Mouse (Mus musculus) kidney, adult 2 months (tissue): ENCODE results near the gene Sox1.

Source experiments
- CTCF ChIP-seq: fragments of 200-500 bp; conservative IDR thresholded peaks from 2 replicates; pipeline ENCODE4 v1.5.1; 2011; ENCODE audit warnings: low read depth, mild to moderate bottlenecking, control low read depth, low read length, moderate library complexity, mixed read lengths; ENCODE audit not compliant: insufficient read depth, insufficient read length
- POLR2A ChIP-seq: fragments of 200-500 bp; IDR thresholded peaks from one replicate; pipeline ENCODE4 v1.6.1; 2011; ENCODE audit warnings: low read depth, low read length, control low read depth

DNA sequence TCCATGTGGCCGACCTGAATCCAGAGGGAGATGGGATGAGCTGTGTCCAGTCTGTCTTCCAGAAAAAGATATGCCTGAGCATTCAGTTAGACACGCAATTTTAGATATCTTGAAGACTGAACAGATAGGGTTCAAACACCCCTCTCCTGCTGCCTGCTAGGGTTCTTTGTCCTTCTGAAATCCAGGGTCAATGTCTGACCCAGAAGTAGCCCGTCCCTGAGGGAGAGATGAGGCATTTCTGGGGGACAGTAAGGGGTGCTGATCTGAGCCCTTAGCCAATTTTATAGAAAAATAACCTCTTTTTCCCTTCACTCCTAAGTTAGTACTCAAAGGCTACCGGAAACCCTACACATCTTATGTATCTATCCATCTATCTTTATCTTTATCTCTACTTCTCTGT, 7.2 kb upstream of the Sox1 start:
- TF ChIP-seq CTCF (no peak), POLR2A (no peak)
